Mouse (Mus musculus): ENCODE data around the gene Gm43302.
"Not testable (repeated sequence)": the region's sequence is repeated elsewhere in the genome, so short reads cannot be mapped to it uniquely, and the experiment has no call there.

Gene Gm43302

DNA sequence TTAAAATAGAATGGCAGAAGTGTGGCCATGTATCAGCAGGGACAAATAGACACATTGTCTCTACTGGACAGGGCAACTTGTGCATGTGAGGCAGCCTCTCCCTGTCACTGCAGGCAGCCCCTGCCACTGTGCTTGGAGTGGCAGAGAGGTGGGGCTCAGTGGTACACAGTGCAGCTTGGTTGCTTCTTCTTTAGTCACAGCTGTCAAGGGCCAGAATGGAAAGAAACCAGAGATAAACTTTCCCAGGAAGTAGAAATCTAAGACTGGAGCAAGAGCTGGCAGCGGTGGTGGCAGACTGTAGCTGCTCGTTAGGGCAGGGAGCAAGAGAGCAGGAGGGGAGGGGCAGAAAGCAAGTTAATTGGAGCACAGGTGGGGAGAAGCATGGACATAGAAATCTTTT is 8.0 kb upstream of the Gm43302 start:
- H3K27me3 ChIP-seq (ENCODE audit: insufficient read depth, low read length): no peaks in the 10 kb centered on the region
- peaks cover 7% of the 10 kb centered on the region for H3K9me3 ChIP-seq (ENCODE audit: low read length)
- H3K4me1 ChIP-seq (replicated peaks; ENCODE audit: low read depth, low read length): no peaks in the 10 kb centered on the region
- no peak overlapping the region for H3K4me3 ChIP-seq (replicated peaks; ENCODE audit: low read length)
- TF ChIP-seq POU5F1 (IDR thresholded peaks at IDR 0.05; ENCODE audit: borderline replicate concordance, low read length) (no peak), NANOG (IDR thresholded peaks at IDR 0.05; ENCODE audit: borderline replicate concordance, low read length) (no peak), CTCF (conservative IDR thresholded peaks at IDR 0.05; ENCODE audit: low read length) (no peak)
- H3K36me3 ChIP-seq (ENCODE audit: insufficient read depth, low read length): no peaks in the 10 kb centered on the region

DNA sequence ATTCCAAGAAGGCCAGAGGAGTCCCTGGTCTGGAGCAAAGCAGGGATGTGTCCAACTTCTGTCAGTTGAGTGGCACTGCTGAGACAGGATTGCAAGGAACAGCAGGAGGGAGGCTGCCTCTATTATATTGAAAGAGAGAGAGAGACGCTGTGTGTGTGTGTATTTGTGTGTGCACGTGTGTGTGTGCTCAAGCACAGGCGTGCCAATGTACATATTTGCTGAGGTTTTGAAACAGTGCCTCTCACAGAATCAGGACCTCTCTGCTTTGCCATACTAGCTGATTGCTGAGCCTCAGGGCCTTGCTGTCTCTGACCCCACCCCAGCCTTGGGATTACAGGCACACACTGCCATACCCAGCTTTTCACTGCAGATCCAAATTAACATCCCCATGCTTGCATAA is 2.3 kb upstream of the Gm43302 start:
- Histone ChIP-seq H3K36me3 (ENCODE audit: insufficient read depth, low read length) (no peaks in the 10 kb centered on the region), H3K9me3 (ENCODE audit: low read length) (no peaks in the 10 kb centered on the region), H3K4me1 (replicated peaks; ENCODE audit: low read depth, low read length) (no peaks in the 10 kb centered on the region), H3K27me3 (ENCODE audit: insufficient read depth, low read length) (no peaks in the 10 kb centered on the region), H3K4me3 (replicated peaks; ENCODE audit: low read length) (no peak overlapping the region)
- TF ChIP-seq POU5F1 (IDR thresholded peaks at IDR 0.05; ENCODE audit: borderline replicate concordance, low read length) (no peak), CTCF (conservative IDR thresholded peaks at IDR 0.05; ENCODE audit: low read length) (no peak), NANOG (IDR thresholded peaks at IDR 0.05; ENCODE audit: borderline replicate concordance, low read length) (no peak)

DNA sequence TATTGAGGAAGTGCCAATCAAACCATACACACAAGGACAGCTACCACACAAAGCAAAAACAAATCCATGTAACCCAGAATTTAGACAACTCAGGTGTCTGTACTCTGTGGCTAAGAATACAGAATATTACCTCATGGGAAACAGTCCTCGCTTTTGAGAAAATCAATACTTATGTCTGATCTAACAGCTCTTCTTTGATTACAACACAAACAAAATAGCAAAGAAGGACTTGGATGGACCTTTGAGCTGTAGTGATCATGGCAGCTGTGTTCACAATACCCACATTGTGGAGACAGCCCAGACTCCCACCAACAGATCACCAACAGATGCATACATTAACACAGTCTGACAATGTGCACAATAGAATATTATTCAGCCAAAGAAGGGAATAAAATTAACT is 1.0 kb downstream of the Gm43302 start:
- Histone ChIP-seq H3K4me1 (replicated peaks; ENCODE audit: low read depth, low read length) (no peaks in the 10 kb centered on the region), H3K9me3 (ENCODE audit: low read length) (no peaks in the 10 kb centered on the region), H3K27me3 (ENCODE audit: insufficient read depth, low read length) (no peaks in the 10 kb centered on the region), H3K4me3 (replicated peaks; ENCODE audit: low read length) (no peak overlapping the region), H3K36me3 (ENCODE audit: insufficient read depth, low read length) (no peaks in the 10 kb centered on the region)
- no peak for TF ChIP-seq NANOG (IDR thresholded peaks at IDR 0.05; ENCODE audit: borderline replicate concordance, low read length)
- TF ChIP-seq POU5F1 (IDR thresholded peaks at IDR 0.05; ENCODE audit: borderline replicate concordance, low read length): no peak
- TF ChIP-seq CTCF (conservative IDR thresholded peaks at IDR 0.05; ENCODE audit: low read length): no peak

DNA sequence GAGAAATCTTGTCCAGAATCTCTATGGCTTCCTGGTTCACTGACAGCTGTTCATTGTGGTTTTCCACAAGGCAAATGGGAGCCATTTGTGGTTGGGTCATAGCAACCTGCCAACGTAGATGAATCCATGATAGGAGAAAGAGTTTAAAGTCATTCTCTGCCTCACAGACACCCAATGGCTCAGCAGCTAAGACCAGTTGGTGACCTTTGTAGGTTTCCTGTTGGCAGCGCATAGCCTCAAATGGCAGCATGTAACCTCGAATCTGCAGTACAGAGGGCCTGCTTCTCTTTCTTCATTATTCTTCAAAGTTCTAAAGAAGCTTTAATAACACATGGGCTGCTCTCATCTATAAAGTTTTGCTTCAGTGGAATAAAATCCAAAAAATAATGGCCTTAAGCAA is 2.6 kb downstream of the Gm43302 start:
- not testable (repeated sequence) for H3K27me3 ChIP-seq (ENCODE audit: insufficient read depth, low read length); H3K9me3 ChIP-seq (ENCODE audit: low read length); H3K4me1 ChIP-seq (replicated peaks; ENCODE audit: low read depth, low read length); H3K4me3 ChIP-seq (replicated peaks; ENCODE audit: low read length); H3K36me3 ChIP-seq (ENCODE audit: insufficient read depth, low read length)

DNA sequence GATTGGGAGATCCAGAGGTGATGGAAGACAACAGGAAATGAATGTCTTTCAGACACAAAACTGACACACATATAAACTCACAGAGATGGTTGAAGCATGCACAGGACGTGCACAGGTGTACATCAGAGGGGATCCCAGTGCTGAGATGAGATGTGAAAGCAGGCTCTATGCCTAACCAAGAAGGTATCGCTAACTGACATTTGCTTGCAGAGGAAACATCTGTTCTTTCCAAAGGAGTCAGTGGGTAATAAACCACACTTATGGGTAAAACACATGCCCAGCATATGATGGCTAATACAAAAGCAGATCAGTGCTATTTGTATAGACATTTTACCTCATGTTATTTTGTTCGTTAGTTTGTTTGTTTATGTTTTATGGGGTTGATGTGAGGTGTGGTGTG is 32.8 kb downstream of the Gm43302 start:
- not testable (repeated sequence) for H3K36me3 ChIP-seq (ENCODE audit: insufficient read depth, low read length); H3K4me3 ChIP-seq (replicated peaks; ENCODE audit: low read length); H3K9me3 ChIP-seq (ENCODE audit: low read length); H3K27me3 ChIP-seq (ENCODE audit: insufficient read depth, low read length)
- peaks cover 21% of the 10 kb centered on the region for H3K4me1 ChIP-seq (replicated peaks; ENCODE audit: low read depth, low read length)

DNA sequence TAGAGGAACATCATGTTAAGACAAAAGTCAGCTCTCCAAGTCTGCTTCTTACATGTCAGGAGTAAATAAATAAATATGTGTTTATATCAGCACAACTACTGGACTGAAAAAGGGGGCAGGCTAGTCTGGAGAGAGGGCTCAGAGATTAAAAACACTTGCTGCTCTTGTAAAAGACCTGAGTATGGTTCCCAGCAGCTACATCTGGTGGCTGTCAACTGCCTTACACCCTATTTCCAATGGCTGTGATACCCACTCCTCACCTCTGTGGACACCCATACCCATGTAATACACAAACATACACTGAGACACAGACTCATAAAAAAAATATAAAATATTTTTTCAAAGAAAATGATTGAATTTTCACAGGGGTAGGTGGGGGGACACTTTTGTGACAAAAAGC is 41.0 kb downstream of the Gm43302 start:
- Histone ChIP-seq H3K36me3 (ENCODE audit: insufficient read depth, low read length) (no peaks in the 10 kb centered on the region), H3K9me3 (ENCODE audit: low read length) (peaks cover 6% of the 10 kb centered on the region; the same call in 1 of the 2 replicates), H3K4me1 (replicated peaks; ENCODE audit: low read depth, low read length) (no peaks in the 10 kb centered on the region; the same call in 1 of the 2 replicates), H3K4me3 (replicated peaks; ENCODE audit: low read length) (no peak overlapping the region), H3K27me3 (ENCODE audit: insufficient read depth, low read length) (no peaks in the 10 kb centered on the region)
- TF ChIP-seq CTCF (conservative IDR thresholded peaks at IDR 0.05; ENCODE audit: low read length) (no peak), NANOG (IDR thresholded peaks at IDR 0.05; ENCODE audit: borderline replicate concordance, low read length) (no peak), POU5F1 (IDR thresholded peaks at IDR 0.05; ENCODE audit: borderline replicate concordance, low read length) (no peak)

DNA sequence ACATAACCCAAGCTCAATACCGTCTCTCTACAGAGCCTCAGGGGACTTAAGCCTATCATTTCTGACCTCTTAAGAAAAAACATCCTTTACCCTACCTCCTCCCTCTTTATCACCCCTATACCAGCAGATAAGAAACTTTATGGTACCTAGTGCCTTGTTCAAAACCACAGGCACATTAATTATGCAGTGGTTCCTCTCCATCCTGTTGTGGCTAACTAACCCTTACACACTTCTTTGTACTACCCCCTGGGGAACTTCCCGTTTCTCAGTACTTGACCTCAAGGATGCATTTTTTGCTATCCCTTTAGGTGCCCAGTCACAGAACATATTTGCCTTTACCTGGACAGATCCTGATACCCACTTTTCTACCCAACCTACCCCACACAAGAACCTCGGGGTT is 48.8 kb downstream of the Gm43302 start:
- H3K36me3 ChIP-seq (ENCODE audit: insufficient read depth, low read length); H3K4me3 ChIP-seq (replicated peaks; ENCODE audit: low read length): not testable (repeated sequence)

DNA sequence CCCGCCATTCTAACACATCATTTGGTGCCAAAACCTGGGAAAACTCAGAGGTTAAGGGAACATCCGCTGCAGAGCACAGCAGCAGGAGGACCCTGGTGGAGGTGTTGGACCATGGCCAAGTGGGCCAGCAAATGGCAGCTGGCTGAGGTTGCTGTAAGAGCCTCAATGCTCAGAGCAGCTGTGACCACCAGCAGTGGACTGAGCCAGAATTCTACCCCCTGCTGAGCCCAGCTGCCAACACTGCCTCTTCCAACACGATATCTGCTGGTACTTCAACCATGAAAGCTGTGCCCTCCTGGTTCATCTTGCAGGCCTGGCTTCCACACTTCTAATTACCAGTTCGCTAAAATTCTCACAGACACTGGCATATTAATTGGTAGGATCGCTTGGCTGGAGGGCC is 52.5 kb downstream of the Gm43302 start:
- H3K27me3 ChIP-seq (ENCODE audit: insufficient read depth, low read length); H3K9me3 ChIP-seq (ENCODE audit: low read length): not testable (repeated sequence)

More for the DNA sequence above, 48.8 kb downstream of the Gm43302 start:
- H3K9me3 ChIP-seq (ENCODE audit: low read length); H3K27me3 ChIP-seq (ENCODE audit: insufficient read depth, low read length); H3K4me1 ChIP-seq (replicated peaks; ENCODE audit: low read depth, low read length): not testable (repeated sequence)

DNA sequence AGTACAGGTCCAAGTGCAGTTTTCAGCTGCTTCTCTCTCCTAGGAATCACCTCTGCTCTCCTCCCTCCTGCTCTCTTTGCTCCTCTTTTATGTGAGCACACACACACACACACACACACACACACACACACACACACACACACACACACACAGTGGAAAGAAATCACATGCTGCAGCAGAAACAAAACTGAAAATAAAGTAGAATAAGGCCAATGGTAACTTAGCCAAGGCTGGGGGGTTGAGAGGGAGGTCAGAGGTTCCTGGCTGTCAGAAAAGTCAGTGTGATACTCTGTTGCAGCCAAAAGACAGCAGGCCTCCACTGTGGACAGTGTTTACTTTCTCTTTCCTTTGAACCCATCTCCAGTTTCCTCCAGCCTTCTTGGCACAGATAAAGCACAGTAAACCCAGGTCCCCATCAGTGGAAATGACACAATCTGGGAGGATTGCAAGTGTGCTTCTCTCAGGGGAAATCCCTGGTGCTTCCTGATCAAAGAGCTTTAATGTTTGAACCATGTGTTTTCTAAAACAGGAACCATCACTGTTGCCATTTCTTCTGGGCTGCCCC is 53.9 kb downstream of the Gm43302 start, which contains the start of gene Gbp10:
Gene Gbp10, minus strand, starts transcription at position 51 of the 565 bp plus-strand sequence.
- not testable (repeated sequence) for H3K36me3 ChIP-seq (ENCODE audit: insufficient read depth, low read length); H3K27me3 ChIP-seq (ENCODE audit: insufficient read depth, low read length); H3K9me3 ChIP-seq (ENCODE audit: low read length); H3K4me3 ChIP-seq (replicated peaks; ENCODE audit: low read length); H3K4me1 ChIP-seq (replicated peaks; ENCODE audit: low read depth, low read length)

More for the DNA sequence above, 52.5 kb downstream of the Gm43302 start:
- H3K4me3 ChIP-seq (replicated peaks; ENCODE audit: low read length); H3K4me1 ChIP-seq (replicated peaks; ENCODE audit: low read depth, low read length); H3K36me3 ChIP-seq (ENCODE audit: insufficient read depth, low read length): not testable (repeated sequence)

DNA sequence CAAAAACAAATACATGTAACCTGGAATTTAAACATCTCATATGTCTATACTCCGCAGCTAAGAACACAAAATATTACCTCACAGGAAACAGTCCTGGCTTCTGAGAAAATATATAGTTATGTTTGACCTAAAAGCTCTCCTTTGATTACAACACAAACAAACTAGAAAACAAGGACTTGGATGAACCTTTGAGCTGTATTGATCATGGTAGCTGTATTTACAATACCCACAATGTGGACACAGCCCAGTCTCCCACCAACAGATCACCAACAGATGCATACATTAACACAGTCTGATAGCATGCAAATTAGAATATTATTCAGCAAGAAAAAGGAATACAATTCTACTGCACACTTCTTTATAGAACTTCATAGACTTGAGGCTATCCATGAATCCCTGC is 55.1 kb downstream of the Gm43302 start:
- H3K27me3 ChIP-seq (ENCODE audit: insufficient read depth, low read length); H3K4me1 ChIP-seq (replicated peaks; ENCODE audit: low read depth, low read length); H3K36me3 ChIP-seq (ENCODE audit: insufficient read depth, low read length); H3K4me3 ChIP-seq (replicated peaks; ENCODE audit: low read length); H3K9me3 ChIP-seq (ENCODE audit: low read length): not testable (repeated sequence)

DNA sequence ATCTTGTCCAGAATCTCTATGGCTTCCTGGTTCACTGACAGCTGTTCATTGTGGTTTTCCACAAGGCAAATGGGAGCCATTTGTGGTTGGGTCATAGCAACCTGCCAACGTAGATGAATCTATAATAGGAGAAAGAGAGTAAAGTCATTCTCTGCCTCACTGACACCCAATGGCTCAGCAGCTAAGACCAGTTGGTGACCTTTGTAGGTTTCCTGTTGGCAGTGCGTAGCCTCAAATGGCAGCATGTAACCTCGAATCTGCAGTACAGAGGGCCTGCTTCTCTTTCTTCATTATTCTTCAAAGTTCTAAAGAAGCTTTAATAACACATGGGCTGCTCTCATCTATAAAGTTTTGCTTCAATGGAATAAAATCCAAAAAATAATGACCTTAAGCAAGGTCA is 57.5 kb downstream of the Gm43302 start:
- H3K9me3 ChIP-seq (ENCODE audit: low read length); H3K27me3 ChIP-seq (ENCODE audit: insufficient read depth, low read length); H3K36me3 ChIP-seq (ENCODE audit: insufficient read depth, low read length); H3K4me3 ChIP-seq (replicated peaks; ENCODE audit: low read length); H3K4me1 ChIP-seq (replicated peaks; ENCODE audit: low read depth, low read length): not testable (repeated sequence)

DNA sequence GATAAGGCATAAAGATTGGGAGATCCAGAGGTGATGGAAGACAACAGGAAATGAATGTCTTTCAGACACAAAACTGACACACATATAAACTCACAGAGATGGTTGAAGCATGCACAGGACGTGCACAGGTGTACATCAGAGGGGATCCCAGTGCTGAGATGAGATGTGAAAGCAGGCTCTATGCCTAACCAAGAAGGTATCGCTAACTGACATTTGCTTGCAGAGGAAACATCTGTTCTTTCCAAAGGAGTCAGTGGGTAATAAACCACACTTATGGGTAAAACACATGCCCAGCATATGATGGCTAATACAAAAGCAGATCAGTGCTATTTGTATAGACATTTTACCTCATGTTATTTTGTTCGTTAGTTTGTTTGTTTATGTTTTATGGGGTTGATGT is 84.5 kb downstream of the Gm43302 start:
- H3K4me3 ChIP-seq (replicated peaks; ENCODE audit: low read length); H3K27me3 ChIP-seq (ENCODE audit: insufficient read depth, low read length): not testable (repeated sequence)
- H3K9me3 ChIP-seq (ENCODE audit: low read length): peaks cover 28% of the 10 kb centered on the region

DNA sequence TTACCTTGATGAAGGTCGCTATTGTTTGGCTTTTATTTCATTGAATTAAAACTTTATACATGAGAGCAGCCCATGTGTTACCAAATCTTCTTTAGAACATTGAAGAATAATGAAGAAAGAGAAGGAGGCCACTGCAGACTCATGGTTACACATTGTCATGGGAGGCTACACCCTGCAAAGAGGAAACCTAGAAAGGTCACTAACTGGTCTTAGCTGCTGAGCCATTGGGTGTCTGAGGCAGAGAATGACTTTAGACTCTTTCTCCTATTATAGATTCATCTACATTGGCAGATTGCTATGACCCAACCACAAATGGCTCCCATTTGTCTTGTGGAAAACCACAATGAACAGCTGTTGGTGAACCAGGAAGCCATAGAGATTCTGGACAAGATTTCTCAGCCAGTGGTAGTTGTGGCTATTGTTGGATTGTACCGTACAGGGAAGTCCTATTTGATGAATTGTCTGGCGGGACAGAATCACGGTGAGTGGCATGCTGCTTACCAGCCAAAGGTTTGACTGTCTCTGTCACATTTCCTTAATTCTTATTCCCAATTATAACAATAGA is 92.6 kb downstream of the Gm43302 start:
- H3K4me1 ChIP-seq (replicated peaks; ENCODE audit: low read depth, low read length); H3K27me3 ChIP-seq (ENCODE audit: insufficient read depth, low read length); H3K4me3 ChIP-seq (replicated peaks; ENCODE audit: low read length); H3K36me3 ChIP-seq (ENCODE audit: insufficient read depth, low read length): not testable (repeated sequence)
- H3K9me3 ChIP-seq (ENCODE audit: low read length): peaks cover 10% of the 10 kb centered on the region

More for the DNA sequence above, 84.5 kb downstream of the Gm43302 start:
- H3K4me1 ChIP-seq (replicated peaks; ENCODE audit: low read depth, low read length); H3K36me3 ChIP-seq (ENCODE audit: insufficient read depth, low read length): not testable (repeated sequence)
